Mouse (Mus musculus) MN1 (cell line): ENCODE data around the gene Pigx.
A peak's percentile ranks its signal among the peaks of the same experiment; 100 is the strongest.
"Not testable (repeated sequence)": the region's sequence is repeated elsewhere in the genome, so short reads cannot be mapped to it uniquely, and the experiment has no call there.

Experiments
- DNase-seq: peaks from one replicate; pipeline ENCODE4 v3.0.0-alpha.2; 2016; ENCODE audit warnings: low spot score

The Pigx gene

DNA sequence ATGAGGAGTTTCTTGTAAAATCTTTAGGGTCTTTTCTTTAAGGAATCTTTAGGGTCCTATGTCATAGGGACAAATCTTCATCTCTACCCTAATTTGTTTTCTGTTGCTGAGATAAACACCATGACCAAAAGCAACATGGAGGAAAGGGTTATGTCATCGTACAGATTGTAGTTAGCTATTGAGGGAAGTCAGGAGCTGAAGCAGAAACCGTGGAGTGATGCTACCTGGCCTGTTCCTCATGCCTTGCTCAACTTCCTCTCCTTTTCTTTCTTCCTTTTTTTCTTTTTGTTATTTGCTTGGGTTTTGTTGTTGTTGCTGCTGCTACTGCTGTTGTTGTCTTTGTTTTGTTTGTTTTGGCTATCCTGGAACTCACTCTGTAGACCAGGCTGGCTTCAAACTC lies 9.0 kb upstream of the Pigx start:
- no peak for DNase-seq

DNA sequence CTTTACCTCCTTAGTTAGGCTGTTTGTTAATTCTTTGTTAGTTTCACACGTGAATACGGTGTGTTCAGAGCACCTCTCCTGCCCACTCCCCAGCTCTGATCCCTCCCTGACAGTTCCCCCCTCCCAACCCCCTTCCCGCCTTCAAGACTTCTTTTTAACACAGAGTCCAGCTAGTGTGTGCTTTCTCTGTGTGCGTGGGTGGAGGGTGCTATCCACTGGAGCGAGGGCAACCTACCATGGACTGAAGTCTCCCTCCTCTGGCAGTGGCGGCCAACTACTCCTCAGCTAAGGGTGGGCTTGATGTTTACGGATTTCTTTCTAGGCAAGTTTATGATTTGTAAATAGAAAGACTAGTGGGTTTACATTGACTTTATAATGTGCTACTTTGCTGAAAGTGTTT lies 8.6 kb upstream of the Pigx start:
- DNase-seq: no peak

GRCm38 (mm10) chr16:32107342-32108045 lies 8.0 kb upstream of the Pigx start:
- no peak for DNase-seq

- DNase-seq: no peak
These were observed 6.2 kb upstream of the Pigx start for GRCm38 (mm10) chr16:32105698-32106097.

- no peak for DNase-seq
These were observed 2.8 kb upstream of the Pigx start for GRCm38 (mm10) chr16:32102295-32102694.

- no peak for DNase-seq
These were observed 473 bp downstream of the Pigx start for GRCm38 (mm10) chr16:32098897-32099637.

DNA sequence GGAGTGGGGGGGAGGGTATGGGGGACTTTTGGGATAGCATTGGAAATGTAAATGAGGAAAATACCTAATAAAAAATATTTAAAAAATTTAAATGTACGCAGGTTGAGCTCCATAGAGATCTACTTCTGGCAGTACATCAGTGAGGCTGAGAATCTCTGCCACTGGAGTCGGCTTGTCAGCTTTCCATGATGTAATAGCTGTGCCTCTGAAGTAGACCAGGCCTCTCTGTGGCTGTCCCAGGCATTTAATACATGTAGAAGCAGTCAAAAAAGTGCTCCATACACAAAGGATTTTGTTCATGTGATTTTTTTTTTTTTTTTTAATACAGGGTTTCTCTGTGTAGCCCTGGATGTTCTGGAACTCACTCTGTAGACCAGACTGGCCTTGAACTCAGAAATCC lies 1.8 kb downstream of the Pigx start:
- not testable (repeated sequence) for DNase-seq

DNA sequence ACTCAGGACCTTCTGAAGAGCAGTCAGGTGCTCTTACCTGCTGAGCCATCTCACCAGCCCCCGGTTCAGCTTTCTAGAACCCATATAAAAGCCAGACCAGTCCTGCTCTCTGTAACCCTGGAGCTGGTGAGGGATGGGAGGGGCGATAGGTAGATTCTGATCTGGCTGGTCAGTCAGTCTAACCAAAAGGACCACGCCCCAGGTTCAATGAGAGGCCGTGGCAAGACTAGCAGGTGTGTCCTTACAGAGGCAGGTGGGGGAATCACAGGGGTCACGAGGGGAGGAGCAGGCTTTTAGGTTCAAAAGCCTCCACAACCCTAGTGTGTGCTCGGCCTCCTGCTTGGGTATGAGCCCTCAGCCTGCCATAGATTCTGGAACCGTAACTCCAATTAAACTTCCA lies 8.1 kb downstream of the Pigx start:
- no peak for DNase-seq

DNA sequence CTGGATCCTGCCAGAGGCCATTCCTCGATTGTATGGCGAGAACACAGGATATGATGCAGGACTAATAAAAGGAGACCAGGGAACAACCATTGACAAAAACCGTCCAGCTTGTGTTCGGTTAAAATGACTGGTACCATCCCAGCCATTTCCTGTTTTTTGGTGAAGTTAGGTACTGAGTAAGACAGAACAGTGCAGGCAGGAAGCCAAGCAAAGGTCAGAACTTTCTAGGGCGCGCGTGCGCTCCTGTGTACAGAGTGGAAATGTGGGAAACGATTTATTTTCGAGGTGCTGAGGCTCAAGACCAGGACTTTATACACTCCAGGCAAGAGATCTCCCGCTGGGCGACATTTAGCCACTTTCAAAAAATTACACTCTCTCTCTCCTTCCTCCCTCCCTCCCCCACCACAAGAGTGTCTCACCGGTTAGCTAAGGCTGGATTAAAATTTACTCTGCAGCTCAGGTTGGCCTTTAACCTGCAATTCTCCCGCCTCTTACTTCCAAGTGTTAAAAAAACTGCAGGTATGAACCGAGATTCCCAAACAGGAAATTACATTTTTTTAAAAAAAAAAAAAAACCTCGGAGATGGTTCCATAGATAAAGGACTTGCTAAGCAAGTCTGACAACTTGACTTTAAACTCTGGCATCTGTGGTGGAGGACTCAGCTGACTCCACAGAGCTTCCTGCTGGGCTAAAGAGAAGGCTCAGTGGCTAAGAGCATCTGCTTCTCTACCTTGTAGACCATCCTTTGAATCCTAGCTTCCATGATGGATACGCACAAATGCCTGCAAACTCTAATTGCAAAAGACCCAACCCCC lies 11.7 kb downstream of the Pigx start:
- DNase-seq: no peak

GRCm38 (mm10) chr16:32078991-32079511 lies 20.5 kb downstream of the Pigx start, which contains the start of gene Pak2:
Pak2 (minus strand) TSS chr16:32079342.
- peak; percentile 87 for DNase-seq

GRCm38 (mm10) chr16:32078408-32078990 lies 21.0 kb downstream of the Pigx start:
- peak; percentile 56 for DNase-seq

DNA sequence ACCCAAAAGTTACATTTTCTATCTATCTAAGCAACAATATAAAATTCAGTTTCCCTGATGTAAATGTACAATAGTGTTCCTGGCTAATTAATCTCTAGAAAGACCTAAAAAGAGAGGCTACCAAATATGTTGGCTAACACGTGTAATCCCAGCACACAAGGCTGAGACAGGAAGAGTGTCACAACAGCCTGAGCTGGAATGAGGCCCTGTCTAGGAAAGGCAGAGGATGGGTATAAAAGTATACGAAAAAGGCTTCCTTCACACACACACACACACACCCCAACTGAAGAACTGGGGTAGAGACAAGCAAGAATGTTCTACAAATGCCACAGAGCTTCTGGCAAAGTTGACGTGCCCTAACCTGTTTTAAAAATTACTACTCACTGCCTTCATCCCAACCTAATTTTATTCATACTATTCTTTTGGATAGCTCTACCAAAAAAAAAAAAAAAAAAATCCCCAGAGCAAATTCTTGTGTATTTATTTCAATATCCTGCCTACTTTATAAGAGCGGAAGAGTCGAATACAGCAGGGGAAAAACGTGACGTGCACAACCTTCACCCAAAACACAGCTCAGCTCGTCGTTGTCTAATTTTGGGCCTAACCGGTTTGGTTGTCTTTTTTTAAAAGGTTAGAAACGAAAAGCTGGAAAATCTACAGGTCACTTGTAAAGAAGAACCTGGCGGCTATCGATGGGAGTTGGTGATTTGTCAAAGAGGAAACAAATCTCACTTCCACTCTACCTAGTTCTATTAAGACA lies 21.7 kb downstream of the Pigx start:
- DNase-seq: no peak

DNA sequence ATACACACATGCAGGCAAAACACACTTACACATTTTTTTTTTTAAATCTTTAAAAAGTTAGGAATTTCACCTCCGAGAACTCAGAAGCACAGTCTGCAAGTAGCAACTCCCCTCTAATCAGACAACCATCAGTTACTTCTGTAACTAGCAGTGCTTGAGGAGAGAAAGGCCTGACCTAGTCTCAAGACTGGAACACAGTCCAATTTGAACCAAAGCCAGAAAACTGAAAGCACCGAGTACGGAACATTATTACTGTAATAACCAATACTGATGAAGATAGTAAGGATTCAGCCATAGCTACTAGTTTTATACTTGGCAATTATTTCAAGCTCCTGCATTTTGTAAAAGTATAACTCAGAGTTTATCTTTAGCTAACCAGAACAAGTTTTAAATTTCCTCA lies 23.1 kb downstream of the Pigx start:
- no peak for DNase-seq

GRCm38 (mm10) chr16:32075762-32076161 lies 23.8 kb downstream of the Pigx start:
- no peak for DNase-seq

DNA sequence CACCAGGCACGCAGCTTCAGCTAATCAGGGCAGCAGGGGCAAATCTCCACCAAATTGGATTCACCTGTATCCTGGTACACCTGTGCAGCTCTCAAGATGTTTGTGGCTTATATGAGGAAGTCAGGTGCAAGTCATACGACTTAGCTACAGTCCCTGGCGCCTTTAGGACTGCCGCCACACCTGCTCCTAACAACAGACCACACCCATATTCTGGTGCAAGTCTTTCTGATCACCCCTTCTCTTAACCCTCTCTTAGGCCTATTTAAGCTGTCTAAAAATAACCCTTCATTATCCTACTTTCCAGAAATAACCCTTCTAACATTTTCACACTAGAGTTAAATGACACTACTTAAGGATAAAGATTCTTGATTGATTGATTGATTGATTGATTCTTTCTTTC lies 29.5 kb downstream of the Pigx start:
- not testable (repeated sequence) for DNase-seq

GRCm38 (mm10) chr16:32068389-32069300 lies 30.9 kb downstream of the Pigx start:
- no peak for DNase-seq

GRCm38 (mm10) chr16:32066899-32067298 lies 32.6 kb downstream of the Pigx start:
- DNase-seq: no peak

GRCm38 (mm10) chr16:32063900-32064299 lies 35.6 kb downstream of the Pigx start:
- no peak for DNase-seq

DNA sequence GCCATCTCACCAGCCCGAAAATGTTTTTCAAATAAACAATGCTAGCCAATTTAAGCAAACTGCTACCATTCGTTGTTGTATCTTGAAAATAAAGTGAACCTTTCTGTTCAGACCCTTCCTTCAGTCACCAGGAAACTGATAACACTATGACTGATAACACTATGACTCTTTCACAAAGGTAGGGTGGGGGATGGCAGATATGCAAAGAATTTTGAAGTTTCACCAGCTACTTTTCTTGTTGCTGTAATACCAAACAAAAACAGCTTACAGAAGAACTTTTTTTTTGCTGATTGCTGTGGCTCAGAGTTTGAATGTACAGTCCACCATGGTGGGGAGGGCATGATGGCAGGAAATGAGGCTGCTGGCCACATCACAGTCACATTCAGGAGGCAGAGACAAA lies 37.3 kb downstream of the Pigx start:
- no peak for DNase-seq

- no peak for DNase-seq
These were observed 39.6 kb downstream of the Pigx start for GRCm38 (mm10) chr16:32059840-32060523.
